Mouse (Mus musculus) right cerebral cortex, postnatal 14 days (tissue): ENCODE data around the gene Gpatch3.

ENCODE experiments used
- DNase-seq: peaks from one replicate; pipeline ENCODE4 v3.0.0; 2022

Gene Gpatch3

GRCm38 (mm10) chr4:133574070-133574842 is at the start of gene Gpatch3:
Gene Gpatch3 (plus strand): TSS chr4:133574745.
- DNase-seq, result peak; percentile 91

GRCm38 (mm10) chr4:133527788-133528187 is 46.8 kb upstream of the Gpatch3 start:
- no peak for DNase-seq

- no peak for DNase-seq
Measured at GRCm38 (mm10) chr4:133532777-133533176, 41.8 kb upstream of the Gpatch3 start.

GRCm38 (mm10) chr4:133536081-133536480 is 38.5 kb upstream of the Gpatch3 start:
- no peak for DNase-seq

- DNase-seq, result no peak
Measured at GRCm38 (mm10) chr4:133536652-133537051, 37.9 kb upstream of the Gpatch3 start.

GRCm38 (mm10) chr4:133545272-133546231 is 29.0 kb upstream of the Gpatch3 start, which contains the start of gene Nudc:
Gene Nudc (minus strand): TSS chr4:133545996.
- peak; percentile 94 for DNase-seq

- DNase-seq, result no peak
Measured at GRCm38 (mm10) chr4:133552029-133552428, 22.5 kb upstream of the Gpatch3 start.

GRCm38 (mm10) chr4:133552768-133553447 is 21.6 kb upstream of the Gpatch3 start, which contains the start of gene Nr0b2:
Gene Nr0b2 (plus strand): TSS chr4:133553376.
- peak; percentile 26 for DNase-seq

- no peak for DNase-seq
Measured at GRCm38 (mm10) chr4:133553448-133554330, 20.9 kb upstream of the Gpatch3 start.

GRCm38 (mm10) chr4:133557041-133557717 is 17.4 kb upstream of the Gpatch3 start:
- DNase-seq, result no peak

GRCm38 (mm10) chr4:133559846-133560245 is 14.7 kb upstream of the Gpatch3 start:
- DNase-seq, result no peak

GRCm38 (mm10) chr4:133561622-133562021 is 12.9 kb upstream of the Gpatch3 start:
- DNase-seq, result no peak

GRCm38 (mm10) chr4:133563123-133563571 is 11.4 kb upstream of the Gpatch3 start:
- DNase-seq, result peak; percentile 26

- no peak for DNase-seq
Measured at GRCm38 (mm10) chr4:133567251-133567650, 7.3 kb upstream of the Gpatch3 start.

GRCm38 (mm10) chr4:133569291-133570065 is 5.1 kb upstream of the Gpatch3 start:
- no peak for DNase-seq

- no peak for DNase-seq
Measured at GRCm38 (mm10) chr4:133570066-133570466, 4.5 kb upstream of the Gpatch3 start.

- no peak for DNase-seq
Measured at GRCm38 (mm10) chr4:133574843-133575202, 278 bp downstream of the Gpatch3 start.

- DNase-seq, result no peak
Measured at GRCm38 (mm10) chr4:133577983-133578382, 3.4 kb downstream of the Gpatch3 start.

- no peak for DNase-seq
Measured at GRCm38 (mm10) chr4:133583690-133584058, 9.1 kb downstream of the Gpatch3 start.
